Mouse (Mus musculus) MEL (cell line): Measurements from ENCODE around the gene Cbx4. TPM values are rescaled to one million over a fixed set of nuclear protein-coding genes. Genes with fewer than 3 reads are reported as not detected.
A peak's percentile ranks its signal among the peaks of the same experiment; 100 is the strongest.

Source experiments
- DNase-seq: peaks from one replicate; pipeline ENCODE4 v3.0.0; 2011; ENCODE audit warnings: low read depth, low spot score
- H3K27ac ChIP-seq: 2 replicates; pipeline ENCODE4 v1.5.1; 2012; ENCODE audit warnings: low read depth, mild to moderate bottlenecking, control low read depth, low read length, moderate library complexity; ENCODE audit not compliant: control insufficient read depth
- H3K27me3 ChIP-seq, 2 experiments: fragments of 150-350 bp in 1 of 2; sonication (generic) in 1 of 2; 2 replicates each; pipeline ENCODE4 v1.6.1; 2012; ENCODE audit warnings: low read length in 2 of 2, mild to moderate bottlenecking in 2 of 2, improper control_type of control experiment in 1 of 2, moderate library complexity in 1 of 2; ENCODE audit not compliant: insufficient read depth in 2 of 2, control insufficient read depth in 1 of 2
- H3K36me3 ChIP-seq, 2 experiments: 2 replicates each; pipeline ENCODE4 v1.6.1; 2012 to 2014; ENCODE audit warnings: low read length in 2 of 2, improper control_type of control experiment in 1 of 2, inconsistent platforms in 1 of 2, mild to moderate bottlenecking in 1 of 2; ENCODE audit not compliant: insufficient read depth in 2 of 2, control insufficient read depth in 1 of 2
- H3K4me1 ChIP-seq, 2 experiments: fragments of 150-350 bp in 1 of 2; sonication (generic) in 1 of 2; 2 replicates each; pipeline ENCODE4 v1.6.1; 2012; ENCODE audit warnings: low read length in 2 of 2, improper control_type of control experiment in 1 of 2, mild to moderate bottlenecking in 1 of 2; ENCODE audit not compliant: insufficient read depth in 2 of 2, control insufficient read depth in 1 of 2
- H3K4me3 ChIP-seq, 2 experiments: fragments of 150-350 bp in 1 of 2; sonication (generic) in 1 of 2; 2 replicates each; pipeline ENCODE4 v1.5.1; 2012; ENCODE audit warnings: low read depth in 2 of 2, low read length in 2 of 2, mild to moderate bottlenecking in 2 of 2, moderate library complexity in 2 of 2, control low read depth in 1 of 2, improper control_type of control experiment in 1 of 2; ENCODE audit not compliant: control insufficient read depth in 1 of 2, insufficient read depth in 1 of 2
- H3K79me2 ChIP-seq: 2 replicates; pipeline ENCODE4 v1.6.1; 2012; ENCODE audit warnings: mild to moderate bottlenecking, low read length, moderate library complexity; ENCODE audit not compliant: control insufficient read depth, poor library complexity, insufficient read depth
- H3K9ac ChIP-seq: 2 replicates; pipeline ENCODE4 v1.6.1; 2012; ENCODE audit warnings: low read depth, mild to moderate bottlenecking, control low read depth, low read length, moderate library complexity; ENCODE audit not compliant: control insufficient read depth, poor library complexity, severe bottlenecking
- H3K9me3 ChIP-seq: fragments of 150-350 bp; sonication (generic); replicated peaks from 2 replicates; pipeline ENCODE4 v1.6.1; 2012; ENCODE audit warnings: mild to moderate bottlenecking, low read length, improper control_type of control experiment, moderate library complexity; ENCODE audit not compliant: insufficient read depth
- BHLHE40 ChIP-seq: IDR thresholded peaks from 2 replicates; pipeline ENCODE4 v1.6.1; 2012; ENCODE audit warnings: low read depth, mild to moderate bottlenecking, inconsistent platforms, low read length, improper control_type of control experiment, borderline replicate concordance
- CHD1 ChIP-seq: IDR thresholded peaks from 2 replicates; pipeline ENCODE4 v1.6.1; 2012; ENCODE audit warnings: low read depth, mild to moderate bottlenecking, inconsistent platforms, low read length, improper control_type of control experiment
- E2F4 ChIP-seq: IDR thresholded peaks from 2 replicates; pipeline ENCODE4 v1.6.1; 2011; ENCODE audit warnings: low read depth, low read length, improper control_type of control experiment, borderline replicate concordance
- ELF1 ChIP-seq: IDR thresholded peaks from 2 replicates; pipeline ENCODE4 v1.6.1; 2014; ENCODE audit warnings: low read depth, mild to moderate bottlenecking, inconsistent platforms, low read length, improper control_type of control experiment, moderate library complexity
- EP300 ChIP-seq, 2 experiments: IDR thresholded peaks; 2 replicates each; pipeline ENCODE4 v1.6.1; 2011; ENCODE audit warnings: improper control_type of control experiment in 2 of 2, low read length in 2 of 2, low read depth in 1 of 2, mild to moderate bottlenecking in 1 of 2
- ETS1 ChIP-seq: IDR thresholded peaks from 2 replicates; pipeline ENCODE4 v1.6.1; 2012; ENCODE audit warnings: low read depth, mild to moderate bottlenecking, inconsistent platforms, low read length, improper control_type of control experiment, moderate library complexity
- GABPA ChIP-seq: IDR thresholded peaks from 2 replicates; pipeline ENCODE4 v1.6.1; 2012; ENCODE audit warnings: low read depth, mild to moderate bottlenecking, inconsistent platforms, low read length, improper control_type of control experiment, moderate library complexity
- GATA1 ChIP-seq: IDR thresholded peaks from 2 replicates; pipeline ENCODE4 v1.6.1; 2011; ENCODE audit warnings: low read depth, low read length, improper control_type of control experiment
- HCFC1 ChIP-seq: IDR thresholded peaks from 2 replicates; pipeline ENCODE4 v1.6.1; 2012; ENCODE audit warnings: low read depth, mild to moderate bottlenecking, inconsistent platforms, low read length, improper control_type of control experiment, moderate library complexity
- JUND ChIP-seq: IDR thresholded peaks from 2 replicates; pipeline ENCODE4 v1.6.1; 2011; ENCODE audit warnings: low read depth, mild to moderate bottlenecking, improper control_type of control experiment, low read length
- KAT2A ChIP-seq: conservative IDR thresholded peaks from 2 replicates; pipeline ENCODE4 v1.6.1; 2012; ENCODE audit warnings: low read depth, low read length, improper control_type of control experiment, inconsistent platforms
- MAFK ChIP-seq: IDR thresholded peaks from 2 replicates; pipeline ENCODE4 v1.6.1; 2011; ENCODE audit warnings: low read depth, mild to moderate bottlenecking, low read length, improper control_type of control experiment, borderline replicate concordance
- MAX ChIP-seq: IDR thresholded peaks from 2 replicates; pipeline ENCODE4 v1.6.1; 2011; ENCODE audit warnings: low read length, improper control_type of control experiment
- MAZ ChIP-seq: IDR thresholded peaks from 2 replicates; pipeline ENCODE4 v1.6.1; 2012; ENCODE audit warnings: low read depth, mild to moderate bottlenecking, inconsistent platforms, low read length, improper control_type of control experiment
- MEF2A ChIP-seq: IDR thresholded peaks from 2 replicates; pipeline ENCODE4 v1.6.1; 2014; ENCODE audit warnings: low read depth, mild to moderate bottlenecking, inconsistent platforms, low read length, improper control_type of control experiment; ENCODE audit not compliant: poor library complexity, insufficient replicate concordance, severe bottlenecking; ENCODE audit errors: extremely low read depth
- MXI1 ChIP-seq: IDR thresholded peaks from 2 replicates; pipeline ENCODE4 v1.6.1; 2011; ENCODE audit warnings: mild to moderate bottlenecking, low read depth, low read length, improper control_type of control experiment
- MYB ChIP-seq: IDR thresholded peaks from 2 replicates; pipeline ENCODE4 v1.6.1; 2011; ENCODE audit warnings: mild to moderate bottlenecking, low read depth, low read length, improper control_type of control experiment
- MYC ChIP-seq: IDR thresholded peaks from 2 replicates; pipeline ENCODE4 v1.6.1; 2011; ENCODE audit warnings: low read depth, mild to moderate bottlenecking, low read length, improper control_type of control experiment, moderate library complexity
- NELFE ChIP-seq: IDR thresholded peaks from 2 replicates; pipeline ENCODE4 v1.6.1; 2011; ENCODE audit warnings: low read depth, low read length, improper control_type of control experiment
- NRF1 ChIP-seq: IDR thresholded peaks from 2 replicates; pipeline ENCODE4 v1.6.1; 2014; ENCODE audit warnings: low read depth, mild to moderate bottlenecking, inconsistent platforms, low read length, improper control_type of control experiment, moderate library complexity; ENCODE audit not compliant: poor library complexity, insufficient read depth, severe bottlenecking
- POLR2A ChIP-seq, 2 experiments: IDR thresholded peaks; 2 replicates each; pipeline ENCODE4 v1.6.1; 2011 to 2012; ENCODE audit warnings: low read length in 2 of 2, mild to moderate bottlenecking in 2 of 2, control low read depth in 1 of 2, improper control_type of control experiment in 1 of 2, low read depth in 1 of 2, moderate library complexity in 1 of 2; ENCODE audit not compliant: control insufficient read depth in 1 of 2, insufficient read depth in 1 of 2, poor library complexity in 1 of 2
- POLR2AphosphoS2 ChIP-seq: IDR thresholded peaks from 2 replicates; pipeline ENCODE4 v1.6.1; 2011; ENCODE audit warnings: low read length, improper control_type of control experiment
- POLR2AphosphoS5 ChIP-seq: IDR thresholded peaks from 2 replicates; pipeline ENCODE4 v1.6.1; 2012; ENCODE audit warnings: low read depth, borderline replicate concordance, mild to moderate bottlenecking, inconsistent platforms, low read length, moderate library complexity, mixed read lengths
- RAD21 ChIP-seq: IDR thresholded peaks from 2 replicates; pipeline ENCODE4 v1.6.1; 2011; ENCODE audit warnings: mild to moderate bottlenecking, low read depth, low read length, improper control_type of control experiment
- RCOR1 ChIP-seq: IDR thresholded peaks from 2 replicates; pipeline ENCODE4 v1.6.1; 2012; ENCODE audit warnings: low read depth, mild to moderate bottlenecking, inconsistent platforms, low read length, improper control_type of control experiment
- SIN3A ChIP-seq: IDR thresholded peaks from 2 replicates; pipeline ENCODE4 v1.6.1; 2012; ENCODE audit warnings: low read length, improper control_type of control experiment, inconsistent platforms
- SMC3 ChIP-seq: IDR thresholded peaks from 2 replicates; pipeline ENCODE4 v1.6.1; 2011; ENCODE audit warnings: low read depth, low read length, improper control_type of control experiment
- TAL1 ChIP-seq: IDR thresholded peaks from 2 replicates; pipeline ENCODE4 v1.6.1; 2012; ENCODE audit warnings: mild to moderate bottlenecking, inconsistent platforms, low read length, moderate library complexity, mixed read lengths
- TBP ChIP-seq: IDR thresholded peaks from 2 replicates; pipeline ENCODE4 v1.8.0; 2011; ENCODE audit warnings: low read depth, low read length, improper control_type of control experiment
- TCF12 ChIP-seq: IDR thresholded peaks from 2 replicates; pipeline ENCODE4 v1.6.1; 2014; ENCODE audit warnings: low read depth, mild to moderate bottlenecking, inconsistent platforms, low read length, improper control_type of control experiment, moderate library complexity
- UBTF ChIP-seq: IDR thresholded peaks from 2 replicates; pipeline ENCODE4 v1.6.1; 2012; ENCODE audit warnings: low read depth, mild to moderate bottlenecking, inconsistent platforms, low read length, improper control_type of control experiment, moderate library complexity, borderline replicate concordance; ENCODE audit not compliant: insufficient read depth
- USF1 ChIP-seq: IDR thresholded peaks from 2 replicates; pipeline ENCODE4 v1.6.1; 2014; ENCODE audit warnings: low read depth, mild to moderate bottlenecking, inconsistent platforms, low read length, improper control_type of control experiment, moderate library complexity
- ZC3H11A ChIP-seq: IDR thresholded peaks from 2 replicates; pipeline ENCODE4 v1.6.1; 2012; ENCODE audit warnings: low read depth, mild to moderate bottlenecking, inconsistent platforms, low read length, improper control_type of control experiment
- ZKSCAN1 ChIP-seq: IDR thresholded peaks from 2 replicates; pipeline ENCODE4 v1.6.1; 2012; ENCODE audit warnings: low read depth, mild to moderate bottlenecking, inconsistent platforms, low read length, improper control_type of control experiment, moderate library complexity
- ZMIZ1 ChIP-seq: IDR thresholded peaks from 2 replicates; pipeline ENCODE4 v1.6.1; 2012; ENCODE audit warnings: low read depth, mild to moderate bottlenecking, inconsistent platforms, low read length, improper control_type of control experiment, moderate library complexity
- ZNF384 ChIP-seq: IDR thresholded peaks from 2 replicates; pipeline ENCODE4 v1.6.1; 2012; ENCODE audit warnings: low read depth, mild to moderate bottlenecking, inconsistent platforms, low read length, improper control_type of control experiment
- polyA plus RNA-seq, 2 experiments: library from polyadenylated mRNA; stranded (reverse) in 1 of 2; unstranded in 1 of 2; fragments of >175 nt in 1 of 2; fragments of >200 nt in 1 of 2; gene quantifications; 2 replicates each; pipeline versions ENCODE4 v1.2.1 to v1.2.4; 2012; ENCODE audit warnings: low replicate concordance in 2 of 2, low read depth in 1 of 2; ENCODE audit not compliant: insufficient read length in 2 of 2, insufficient read depth in 1 of 2, missing spikeins in 1 of 2
- total RNA-seq: library from RNA; depleted of rRNA; stranded (reverse); fragments of 300-350 nt; gene quantifications from 2 replicates; pipeline ENCODE4 v1.2.3, GENCODE M21; 2012

Cbx4 gene
- total and polyA plus RNA-seq, 3 experiments = 8.0 to 22.6 TPM; not detected in 1

DNA sequence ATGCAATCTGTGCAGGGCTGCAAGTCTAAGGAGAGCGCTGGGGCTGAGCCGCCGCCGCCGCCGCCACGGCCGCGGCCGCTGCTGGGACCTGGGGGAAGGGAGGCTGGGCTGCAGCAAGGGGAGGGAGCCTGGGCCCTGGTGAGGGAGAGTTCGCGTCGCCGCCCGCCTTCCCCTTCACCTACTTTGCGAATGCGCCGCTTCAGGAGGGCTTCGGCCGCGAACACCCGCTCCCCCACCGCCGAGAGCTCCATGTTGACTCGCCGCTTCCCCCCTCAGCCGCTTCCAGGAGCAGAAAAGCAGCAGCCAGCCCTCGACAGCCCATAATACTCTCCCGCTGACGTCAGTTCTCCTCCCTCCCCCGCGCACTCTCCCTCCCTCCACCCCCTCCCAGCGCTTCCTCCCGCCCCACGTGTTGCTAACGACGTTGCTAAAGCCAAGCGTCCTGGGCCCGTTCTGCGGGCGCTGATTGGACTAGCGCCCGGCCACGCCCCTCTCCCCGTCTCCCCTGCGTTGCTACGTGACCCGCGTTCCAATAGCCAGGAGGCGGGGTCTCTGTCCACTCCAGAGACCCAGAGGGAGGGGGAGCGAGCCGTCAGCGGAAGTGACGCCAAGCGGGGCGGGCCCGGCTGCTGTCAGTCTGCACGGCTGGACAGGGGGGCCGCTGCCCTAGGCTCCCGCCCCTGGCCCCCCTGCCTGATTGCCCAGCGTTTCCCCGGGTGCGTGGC is 45.3 kb downstream of the Cbx4 start, which contains the start of gene Cbx8:
Gene Cbx8, minus strand, starts transcription at position 370 of the 725 bp plus-strand sequence.
- H3K9me3 ChIP-seq = no peaks in the 10 kb centered on the region
- peak within 1 kb of the TSS; percentile 84 to 90 for H3K4me3 ChIP-seq
- no peaks in the 10 kb centered on the region for H3K27me3 ChIP-seq
- peaks cover 0 to 10% of the 10 kb centered on the region in 2 experiments; a peak in 3 of 4 replicates for H3K4me1 ChIP-seq
- H3K36me3 ChIP-seq = peaks cover 0 to 9% of the 10 kb centered on the region in 2 experiments; a peak in 2 of 4 replicates
- H3K79me2 ChIP-seq = peaks cover 4% of the 10 kb centered on the region
- peak within 1 kb of the TSS; percentile 93 for H3K9ac ChIP-seq
- peak; percentile 100 for DNase-seq
- H3K27ac ChIP-seq = peak within 1 kb of the TSS; percentile 62
- TF ChIP-seq ELF1 = peak; percentile 61; the same call in 1 of the 2 replicates
- TF ChIP-seq MAX = peak; percentile 61
- TF ChIP-seq HCFC1 = peak; percentile 74
- TF ChIP-seq SIN3A = peak; percentile 76
- no peak for TF ChIP-seq TAL1
- no peak for TF ChIP-seq POLR2AphosphoS5
- TF ChIP-seq ZKSCAN1 = no peak
- peak in 1 of 2 experiments; percentile 12; a peak in 1 of 4 replicates for TF ChIP-seq EP300 (IDR thresholded peaks at IDR 0.05; ENCODE audit: low read depth in 1 of 2, low read length in 2 of 2)
- peak; percentile 81 for TF ChIP-seq NELFE
- no peak for TF ChIP-seq ZNF384
- TF ChIP-seq ZC3H11A = no peak
- peak; percentile 57 to 84 for TF ChIP-seq POLR2A (IDR thresholded peaks at IDR 0.05; ENCODE audit: control insufficient read depth in 1 of 2, insufficient read depth in 1 of 2, low read depth in 1 of 2, low read length in 2 of 2, poor library complexity in 1 of 2)
- peak; percentile 34; the same call in 1 of the 2 replicates for TF ChIP-seq NRF1
- no peak for TF ChIP-seq MYB
- TF ChIP-seq RAD21 = no peak
- TF ChIP-seq JUND = no peak
- no peak for TF ChIP-seq E2F4
- TF ChIP-seq KAT2A = no peak
- TF ChIP-seq UBTF = no peak
- TF ChIP-seq SMC3 = no peak
- no peak for TF ChIP-seq MEF2A
- TF ChIP-seq MAFK = no peak
- peak; percentile 86; the same call in 1 of the 2 replicates for TF ChIP-seq ZMIZ1
- no peak for TF ChIP-seq CHD1
- TF ChIP-seq POLR2AphosphoS2 = peak; percentile 41; the same call in 1 of the 2 replicates
- TF ChIP-seq RCOR1 = no peak
- no peak; the same call in 1 of the 2 replicates for TF ChIP-seq BHLHE40
- TF ChIP-seq TBP = 0 out of 2 replicates have a peak, but pooled peaks have one; percentile 21
- no peak; the same call in 1 of the 2 replicates for TF ChIP-seq MYC
- TF ChIP-seq MAZ = peak; percentile 98
- TF ChIP-seq ETS1 = peak; percentile 49; the same call in 1 of the 2 replicates
- no peak for TF ChIP-seq GABPA
- peak; percentile 52 for TF ChIP-seq MXI1
- TF ChIP-seq USF1 = peak; percentile 83
- TF ChIP-seq GATA1 = no peak
- peak; percentile 14; the same call in 1 of the 2 replicates for TF ChIP-seq TCF12
